ENCODE assay signal across 9 mouse cellular contexts in the genomic region with DNA sequence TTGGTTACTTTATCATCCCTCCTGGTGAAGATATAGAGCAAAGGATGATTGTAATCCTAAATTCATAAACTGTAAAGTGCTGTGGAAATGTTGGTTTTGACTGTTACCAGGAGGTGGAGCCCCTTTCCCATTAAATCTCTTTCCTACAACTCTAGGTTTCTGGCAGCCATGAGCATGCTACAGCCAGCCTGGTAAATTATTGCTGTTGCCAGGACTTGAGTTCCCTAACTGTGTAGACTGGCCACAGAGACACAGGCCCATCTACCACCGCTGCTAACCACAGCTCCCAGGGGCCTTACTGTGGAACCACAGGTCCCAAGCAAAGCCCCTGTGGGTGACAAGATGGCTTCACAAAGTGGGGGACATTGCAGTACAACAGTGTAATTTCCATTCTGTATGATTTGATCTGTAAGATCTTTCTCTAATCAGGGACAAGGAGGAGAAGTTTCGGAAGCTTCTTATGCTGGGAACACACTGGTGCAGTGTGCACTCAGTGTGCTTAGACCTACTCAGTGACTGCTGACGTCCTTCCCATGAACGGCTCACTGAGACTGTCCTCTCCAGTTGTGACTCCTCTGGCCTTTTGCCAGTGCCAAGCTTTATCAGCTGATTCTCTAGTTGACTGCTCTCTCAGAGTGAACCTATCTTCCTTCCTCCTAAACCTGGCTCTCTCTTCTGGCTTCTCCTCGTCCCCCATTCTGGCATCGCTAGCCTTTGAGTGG. TPM values are rescaled to one million over a fixed set of nuclear protein-coding genes. Genes with fewer than 3 reads are reported as not detected.
DNase-seq lines count a peak whose midpoint lies in the region; ATAC-seq and TF ChIP-seq lines count a peak whose summit lies in the region.
"Had no signal": no experiment of that assay in that cellular context is flagged by ENCODE, and none has a peak within 500 bp of the region (broad histone marks: within the 10 kb centered on the region; RNA-seq: fewer than 3 reads in every experiment).

No protein-coding gene starts in this region.

- no peak overlapping the region for H3K27ac ChIP-seq in gastrocnemius, adult 2 months
- H3K27ac ChIP-seq in forebrain, embryonic 16.5 days (ENCODE audit: low read length), result no peak overlapping the region
- no peak overlapping the region for H3K27ac ChIP-seq in stomach, postnatal 0 days (replicated peaks)
- H3K27ac ChIP-seq: macrophage had no signal

- no peaks in the 10 kb centered on the region for H3K36me3 ChIP-seq in forebrain, embryonic 16.5 days (ENCODE audit: control insufficient read depth, insufficient read depth)
- no peaks in the 10 kb centered on the region for H3K36me3 ChIP-seq in stomach, postnatal 0 days (ENCODE audit: control insufficient read depth, insufficient read depth, low read length)

- 80% methylated on average over 6 of the region's 6 CpGs for WGBS in forebrain, embryonic 16.5 days
- WGBS in stomach, postnatal 0 days, result 76% methylated on average over 6 of the region's 6 CpGs

- H3K9ac ChIP-seq in forebrain, embryonic 16.5 days (replicated peaks; ENCODE audit: low read depth, low read length), result no peak overlapping the region
- H3K9ac ChIP-seq in stomach, postnatal 0 days (ENCODE audit: low read length), result no peak overlapping the region

- peak; percentile 77 for ATAC-seq in forebrain, embryonic 16.5 days
- ATAC-seq in stomach, postnatal 0 days (ENCODE audit: low FRiP score, low TSS enrichment), result no peak

- TF ChIP-seq CTCF in gastrocnemius, adult 2 months (IDR thresholded peaks at IDR 0.05), result peak; percentile 61
- TF ChIP-seq CTCF in stomach, postnatal 0 days (IDR thresholded peaks at IDR 0.05; ENCODE audit: low read depth), result peak; percentile 79

- no peak for TF ChIP-seq EP300 in stomach, postnatal 0 days (optimal IDR thresholded peaks at IDR 0.05)

- no peak for DNase-seq in gastrocnemius, adult 2 months
- DNase-seq in gastrocnemius, postnatal 36 days, result no peak
- DNase-seq in right cerebral cortex, adult 2 months (ENCODE audit: low spot score in 2 of 2), result peak; percentile 44 to 59
- no peak for DNase-seq in right cerebral cortex, postnatal 14 days
- DNase-seq in layer of hippocampus, postnatal 25 days (ENCODE audit: extremely low spot score in 1 of 2, low spot score in 1 of 2), result peak; percentile 23 to 27
- no peak for DNase-seq in stomach, postnatal 0 days (ENCODE audit: low spot score)
- DNase-seq in thymus, postnatal 4 days, result no peak

- no peaks in the 10 kb centered on the region for H3K9me3 ChIP-seq in forebrain, embryonic 16.5 days (ENCODE audit: control insufficient read depth, low read length)
- no peaks in the 10 kb centered on the region for H3K9me3 ChIP-seq in stomach, postnatal 0 days (ENCODE audit: control insufficient read depth, low read length)

- intact Hi-C loops in gastrocnemius, adult 2 months (cut with DNase I), result no loop called here
- intact Hi-C loops in gastrocnemius, postnatal 36 days (cut with DNase I), result no loop called here

- H3K4me2 ChIP-seq in forebrain, embryonic 16.5 days (ENCODE audit: low read length), result no peak overlapping the region
- no peak overlapping the region for H3K4me2 ChIP-seq in stomach, postnatal 0 days (replicated peaks; ENCODE audit: low read depth)

- peaks cover 9% of the 10 kb centered on the region for H3K4me1 ChIP-seq in forebrain, embryonic 16.5 days (replicated peaks; ENCODE audit: control insufficient read depth, insufficient read depth, low read length)
- H3K4me1 ChIP-seq in stomach, postnatal 0 days (replicated peaks; ENCODE audit: control insufficient read depth, insufficient read depth), result no peaks in the 10 kb centered on the region

- no peaks in the 10 kb centered on the region for H3K27me3 ChIP-seq in forebrain, embryonic 16.5 days (replicated peaks; ENCODE audit: control insufficient read depth, insufficient read depth, low read length)
- no peaks in the 10 kb centered on the region for H3K27me3 ChIP-seq in stomach, postnatal 0 days (ENCODE audit: control insufficient read depth, insufficient read depth, low read length)

- H3K4me3 ChIP-seq in gastrocnemius, adult 2 months, result no peak overlapping the region
- no peak overlapping the region for H3K4me3 ChIP-seq in forebrain, embryonic 16.5 days (replicated peaks; ENCODE audit: low read length)
- no peak overlapping the region for H3K4me3 ChIP-seq in stomach, postnatal 0 days (ENCODE audit: low read depth, low read length)

RNA-seq across cellular contexts. Expression of a gene that starts 47.6 kb away (rescaled TPM):
- total RNA-seq in gastrocnemius, adult 2 months (2021), result 10 to 100 TPM; 37.4 to 43.7 TPM
- 10 to 100 TPM; 41.6 to 55.7 TPM for total RNA-seq in gastrocnemius, postnatal 36 days (2021)
- 209 and 215 TPM in 2 replicates for polyA plus RNA-seq in forebrain, embryonic 16.5 days (2015; fragmentation: Nextera tagmentation; extraction: Ambion mirVana)
- total RNA-seq in layer of hippocampus, postnatal 25 days (2021), result 10 to 100 TPM; 48.0 to 56.8 TPM
- polyA plus RNA-seq in stomach, postnatal 0 days (2015; fragmentation: Nextera tagmentation; extraction: Ambion mirVana), result 412 and 495 TPM in 2 replicates

RNA-seq across cellular contexts. Expression of a gene that starts 47.9 kb away (rescaled TPM):
- 10 to 100 TPM; 11.2 to 11.4 TPM for total RNA-seq in gastrocnemius, adult 2 months (2021)
- total RNA-seq in gastrocnemius, postnatal 36 days (2021), result 10 to 100 TPM in 1 of 2 experiments, 1 to 10 TPM in 1; 8.8 to 13.1 TPM
- polyA plus RNA-seq in forebrain, embryonic 16.5 days (2015; fragmentation: Nextera tagmentation; extraction: Ambion mirVana), result 226 and 239 TPM in 2 replicates
- total RNA-seq in layer of hippocampus, postnatal 25 days (2021), result 100 to 1,000 TPM; 142 to 143 TPM
- 24.5 and 26.2 TPM in 2 replicates for polyA plus RNA-seq in stomach, postnatal 0 days (2015; fragmentation: Nextera tagmentation; extraction: Ambion mirVana)

Comparison
In these comparisons a context has a peak if more than half of its experiments do, and no peak if none do; other contexts are left out.
1. DNase-seq: peak in right cerebral cortex, adult 2 months (2 of 2) and layer of hippocampus, postnatal 25 days (2 of 2); none in gastrocnemius, adult 2 months (single experiment), gastrocnemius, postnatal 36 days (0 of 2), right cerebral cortex, postnatal 14 days (single experiment), stomach, postnatal 0 days (single experiment) and thymus, postnatal 4 days (single experiment).
2. RNA of a gene that starts 47.9 kb away (total RNA-seq): 142 to 143 TPM in layer of hippocampus, postnatal 25 days; 8.8 to 13.1 TPM in gastrocnemius, postnatal 36 days and 11.2 to 11.4 TPM in gastrocnemius, adult 2 months; every median in the first group is over 10 times any median in the second.